Mouse (Mus musculus) left cerebral cortex, adult 6 months (tissue): ENCODE results near the gene Vmn2r50. TPM values are rescaled to one million over a fixed set of nuclear protein-coding genes. Genes with fewer than 3 reads are reported as not detected.

ENCODE experiments used
- long read RNA-seq, 2 experiments: library from polyadenylated mRNA; unstranded; transcript quantifications; one replicate each; pipeline ENCODE4 v2.0.0; 2019 to 2020
- polyA plus RNA-seq: library from polyadenylated mRNA; unstranded; fragments of <200 nt; fragmentation: Nextera tagmentation; gene quantifications from 2 replicates; pipeline ENCODE4 v1.2.3, GENCODE M21; 2021

Gene Vmn2r50
- not detected in 2 replicates for polyA plus RNA-seq
- long read RNA-seq, experiment 1: 0 reads
- long read RNA-seq, experiment 2: 0 reads

DNA sequence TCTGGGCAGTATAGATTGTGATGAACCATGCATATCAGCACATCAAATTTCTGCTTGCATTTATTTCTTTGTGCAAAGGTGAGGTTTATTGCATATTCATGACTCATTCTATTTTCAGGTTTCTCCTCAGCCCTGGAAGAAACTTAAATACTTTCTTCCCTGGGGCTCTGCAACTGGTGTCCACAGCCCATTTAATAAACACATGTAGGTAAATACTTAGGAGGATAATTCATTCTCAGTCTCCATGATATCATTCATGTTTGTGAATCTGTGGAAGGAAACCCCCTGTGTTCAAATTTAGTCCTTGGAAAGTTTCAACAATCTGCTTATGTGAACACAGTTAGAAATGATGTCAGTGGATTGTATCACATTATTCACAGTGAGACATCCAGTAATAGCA is at the start of gene Vmn2r50:
TSS of gene Vmn2r50 (minus strand) at position 101 of the 400 bp plus-strand sequence.

DNA sequence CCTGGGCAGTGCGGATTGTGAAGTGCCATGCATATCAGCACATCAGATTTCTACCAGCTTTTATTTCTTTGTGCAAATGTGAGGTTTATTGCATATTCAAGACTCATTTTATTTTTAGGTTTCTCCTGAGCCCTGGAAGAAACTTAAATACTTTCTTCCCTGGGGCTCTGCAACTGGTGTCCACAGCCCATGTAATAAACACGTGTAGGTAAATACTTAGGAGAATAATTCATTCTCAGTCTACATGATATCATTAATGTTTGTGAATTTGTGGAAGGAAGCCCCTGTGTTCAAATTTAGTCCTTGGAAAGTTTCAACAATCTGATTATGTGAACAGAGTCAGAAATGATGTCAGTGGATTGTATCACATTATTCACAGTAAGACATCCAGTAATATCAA is 60.9 kb downstream of the Vmn2r50 start, which contains the start of gene Vmn2r49:
TSS of gene Vmn2r49 (minus strand) at position 101 of the 400 bp plus-strand sequence.

Other genes starting within 250 kb of the Vmn2r50 start
- gene Vmn2r47, start 212.0 kb downstream of the Vmn2r50 start, polyA plus RNA-seq: not detected in 2 replicates
- not detected in 2 replicates for gene Vmn2r48, start 99.7 kb downstream of the Vmn2r50 start, polyA plus RNA-seq
- not detected in 2 replicates for gene Vmn2r49, start 61.0 kb downstream of the Vmn2r50 start, polyA plus RNA-seq
- not detected in 2 replicates for gene Vmn2r51, start 52.4 kb upstream of the Vmn2r50 start, polyA plus RNA-seq
- gene Vmn2r52, start 123.3 kb upstream of the Vmn2r50 start, polyA plus RNA-seq: not detected in 2 replicates
- not detected in 2 replicates for gene Vmn1r66, start 224.7 kb upstream of the Vmn2r50 start, polyA plus RNA-seq